Mouse (Mus musculus): ENCODE results near the gene Rbm12b1.

Rbm12b1 gene

DNA sequence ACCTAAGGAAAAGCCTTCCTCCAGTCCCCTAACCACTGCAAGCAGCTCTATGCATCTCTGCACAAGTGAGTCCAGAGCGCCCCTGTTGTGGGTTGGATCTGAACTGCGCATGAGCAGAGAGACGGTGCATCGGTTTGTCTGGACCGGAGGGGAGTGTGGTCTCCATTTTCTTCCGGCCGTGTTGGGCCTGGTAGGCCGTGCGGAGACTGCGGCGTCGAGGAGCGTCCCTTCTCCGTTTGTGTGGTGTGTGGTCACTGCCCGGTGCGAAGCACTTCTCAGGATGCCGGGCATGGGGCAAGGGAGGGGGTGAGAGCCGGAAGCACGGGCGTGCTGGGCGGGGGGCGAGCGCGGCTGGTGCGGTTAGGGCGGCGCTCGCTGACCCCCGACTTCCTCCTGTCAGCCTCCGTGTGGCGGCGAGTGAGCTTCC lies at the start of gene Rbm12b1:
Gene Rbm12b1 (plus strand): TSS at position 124 of the 427 bp plus-strand sequence.
- in situ Hi-C loops (cut with MboI, MseI): loop anchor here (5.0 kb wide), 1 partner anchor 53 kb away; the partner anchor contains the start of gene Rbm12b2 (in 2 of the 2)

DNA sequence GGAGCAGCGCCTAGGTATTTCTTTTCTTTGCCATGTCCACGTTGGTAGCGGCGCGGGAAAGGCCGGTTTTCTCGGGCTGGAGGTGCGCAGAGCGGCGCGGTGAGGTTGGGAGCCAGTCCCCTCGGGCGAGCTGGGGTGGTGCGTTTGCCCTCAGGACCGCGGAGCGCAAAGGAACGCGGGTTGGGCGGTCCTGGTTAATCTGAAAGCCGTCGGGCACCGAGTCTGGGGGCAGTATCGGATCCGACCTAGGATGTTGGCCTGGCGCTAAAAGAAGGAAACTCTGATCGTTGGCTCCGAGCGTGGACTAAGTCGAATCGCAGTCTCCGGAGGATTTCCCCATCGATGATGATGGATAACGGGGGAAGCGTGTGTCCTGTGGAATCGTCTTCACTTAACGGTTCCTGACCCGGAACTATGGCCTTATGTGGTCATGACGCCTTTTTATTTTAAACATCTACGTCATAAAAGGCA lies 563 bp downstream of the Rbm12b1 start:
- in situ Hi-C loops (cut with MboI, MseI): loop anchor here (5.0 kb wide), 1 partner anchor 53 kb away; the partner anchor contains the start of gene Rbm12b2 (in 2 of the 2)

DNA sequence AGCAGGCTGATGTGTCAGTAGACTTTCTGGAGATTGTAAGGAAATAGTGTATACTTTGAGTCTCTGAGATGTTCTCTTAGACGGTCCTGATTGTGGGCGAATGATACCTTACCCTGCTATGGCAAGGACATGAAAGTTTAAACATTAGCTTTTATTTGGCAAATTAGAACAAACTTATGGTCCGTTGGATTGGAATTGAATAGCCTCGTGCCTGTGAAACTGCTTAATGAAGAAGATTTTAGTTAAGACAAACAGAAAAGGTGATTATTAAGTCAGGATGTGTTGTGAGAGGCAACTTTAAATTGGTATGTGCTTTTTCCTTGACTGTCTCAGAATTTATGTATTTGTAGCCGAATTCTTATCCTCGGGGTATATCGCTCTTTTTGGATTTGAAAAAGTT lies 1.5 kb downstream of the Rbm12b1 start:
- in situ Hi-C loops (cut with MboI, MseI): loop anchor here (5.0 kb wide), 1 partner anchor 54 kb away; the partner anchor contains the start of gene Rbm12b2 (in 2 of the 2)

DNA sequence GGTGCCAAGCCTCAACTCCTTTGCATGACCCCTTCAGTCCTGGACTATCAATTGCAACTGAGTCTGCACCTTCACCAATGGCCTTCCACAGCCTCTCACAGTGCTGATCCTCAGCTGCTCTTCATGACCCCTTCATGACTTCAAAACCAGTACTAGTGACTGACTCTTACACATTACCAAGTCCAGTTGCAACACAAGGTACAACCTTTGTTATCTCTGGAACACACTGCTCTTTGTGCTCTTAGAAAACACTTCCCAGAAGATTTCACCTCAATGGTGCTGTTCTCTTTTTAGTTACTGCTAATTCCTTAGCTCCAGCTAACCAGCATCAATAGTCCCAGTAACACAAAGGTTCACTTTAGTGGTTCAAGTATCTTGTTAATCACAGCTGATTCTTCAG lies 7.6 kb downstream of the Rbm12b1 start:
- in situ Hi-C loops (cut with MboI, MseI): no loop called here

DNA sequence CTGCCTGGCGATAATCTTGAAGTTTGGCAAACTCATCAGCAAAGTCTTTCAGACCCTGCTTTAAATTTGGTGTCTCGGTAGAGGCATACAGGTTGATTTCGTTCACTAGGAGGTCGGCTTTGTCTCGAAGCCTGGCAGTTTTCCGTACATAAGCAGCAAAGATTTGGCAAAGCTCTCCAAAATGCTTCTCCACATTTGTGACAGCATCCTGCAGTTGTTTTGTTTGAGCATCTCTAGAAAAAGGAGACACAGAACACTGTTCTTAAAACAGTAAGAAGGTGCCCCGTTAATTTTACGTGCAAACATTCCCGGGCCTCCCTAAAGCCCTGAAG lies 30.9 kb downstream of the Rbm12b1 start:
- in situ Hi-C loops (cut with MboI, MseI): no loop called here

DNA sequence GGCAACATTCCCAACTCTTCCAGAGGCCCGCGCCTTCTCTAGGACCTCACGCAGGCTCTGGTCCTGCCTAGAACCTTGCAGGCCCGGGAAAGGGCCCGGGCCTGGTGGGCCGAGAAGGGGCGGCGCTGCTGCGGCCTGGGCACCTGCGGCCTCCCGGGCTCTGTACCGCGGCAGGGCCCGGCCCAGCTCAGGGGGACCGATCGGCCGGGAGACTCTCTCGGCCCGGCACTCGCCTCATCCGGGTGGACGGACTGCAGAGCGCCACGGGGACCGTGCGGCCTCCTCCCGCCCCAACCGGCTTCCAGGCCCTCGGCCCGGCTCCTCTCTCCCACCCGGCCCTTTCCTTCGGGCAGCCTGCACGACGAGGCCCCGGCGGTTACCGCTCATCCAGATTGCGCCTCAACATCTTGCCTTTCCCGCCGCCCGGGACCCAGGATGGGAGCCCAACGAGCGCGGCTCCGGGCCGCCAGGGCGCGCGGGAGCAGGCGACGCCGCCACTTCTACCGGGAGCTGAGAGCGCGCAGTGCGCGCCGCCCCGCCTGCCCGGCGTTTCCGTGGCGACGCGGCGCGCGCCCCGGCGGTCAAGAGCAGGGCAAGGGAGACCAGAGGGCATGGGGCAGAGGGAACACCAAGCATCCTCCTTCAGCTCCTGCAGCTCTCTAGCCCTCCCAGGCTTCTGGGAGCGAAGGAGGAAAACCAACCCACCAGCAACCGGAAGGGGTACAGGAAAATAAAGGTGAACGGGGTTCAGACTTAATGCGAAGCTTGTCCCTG lies 31.4 kb downstream of the Rbm12b1 start, which contains the start of gene Fam92a:
Gene Fam92a (minus strand): TSS at position 698 of the 774 bp plus-strand sequence.
- in situ Hi-C loops (cut with MboI, MseI): no loop called here

DNA sequence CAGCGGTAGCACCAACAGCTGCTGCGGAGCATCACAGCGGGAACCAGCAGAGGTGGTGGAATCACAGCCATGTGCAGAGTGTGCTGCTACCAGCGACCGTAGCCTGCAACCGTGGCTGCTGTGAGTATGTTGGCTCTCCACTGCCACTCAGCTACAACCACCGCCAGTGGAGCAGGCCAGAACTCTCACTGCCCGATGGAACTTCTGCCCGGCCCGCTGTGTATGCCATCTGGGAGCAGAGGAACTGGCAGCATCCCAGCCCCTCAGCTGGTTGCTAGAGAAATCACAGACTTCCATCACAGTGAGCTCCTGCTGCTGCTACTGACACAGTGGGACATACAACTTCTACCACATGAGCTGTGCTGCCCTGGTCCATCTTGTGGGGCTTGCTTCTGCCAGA lies 38.9 kb downstream of the Rbm12b1 start:
- in situ Hi-C loops (cut with MboI, MseI): no loop called here
